Mouse (Mus musculus): ENCODE data around the gene Eipr1. TPM values are rescaled to one million over a fixed set of nuclear protein-coding genes. Genes with fewer than 3 reads are reported as not detected.
A peak's percentile ranks its signal among the peaks of the same experiment; 100 is the strongest.
"Not testable (repeated sequence)": the region's sequence is repeated elsewhere in the genome, so short reads cannot be mapped to it uniquely, and the experiment has no call there.

The Eipr1 gene
- total and polyA plus RNA-seq, 2 experiments from 2014 or later: 60.8 to 66.6 TPM

DNA sequence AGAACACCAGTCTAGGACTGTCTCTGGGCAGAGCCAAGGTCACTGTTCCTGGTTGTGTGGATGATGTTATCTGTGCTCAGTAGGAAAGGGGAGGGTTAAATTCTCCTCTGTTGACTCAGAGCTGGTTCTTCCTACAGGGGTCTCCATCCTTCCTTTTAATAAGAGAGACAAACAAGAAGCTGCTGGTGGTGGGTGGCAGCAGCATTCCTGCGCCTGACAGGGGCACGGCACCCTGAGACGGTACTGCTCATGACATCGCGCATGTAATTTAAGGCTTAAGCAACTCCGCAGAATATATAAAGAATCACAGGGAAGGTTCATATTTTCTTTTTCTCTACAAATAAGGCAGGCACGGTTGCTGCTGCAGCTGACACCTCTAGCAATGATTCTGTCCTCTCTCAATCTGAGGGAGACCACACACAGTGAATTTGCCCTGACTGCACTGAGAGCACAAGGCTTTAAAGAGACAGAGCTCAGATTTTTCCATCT lies 155.2 kb downstream of the Eipr1 start:
- no peak overlapping the region for H3K4me2 ChIP-seq (ENCODE audit: low read depth)
- ATAC-seq: peak; percentile 78
- H3K27ac ChIP-seq (ENCODE audit: low read depth, low read length): peak overlapping the region; percentile 62
- no peaks in the 10 kb centered on the region for H3K36me3 ChIP-seq (ENCODE audit: insufficient read depth)
- H3K4me1 ChIP-seq (ENCODE audit: insufficient read depth): peaks cover 9% of the 10 kb centered on the region; the same call in 1 of the 2 replicates
- no peaks in the 10 kb centered on the region for H3K9me3 ChIP-seq (ENCODE audit: low read length)
- 22% methylated on average over 7 of the region's 7 CpGs for WGBS
- peak; percentile 31 for TF ChIP-seq CTCF (IDR thresholded peaks at IDR 0.05; ENCODE audit: low read depth)
- H3K4me3 ChIP-seq (ENCODE audit: low read depth, low read length): no peak overlapping the region
- DNase-seq: peak; percentile 59
- H3K9ac ChIP-seq: peak overlapping the region; percentile 33; the same call in 1 of the 2 replicates
- no peaks in the 10 kb centered on the region for H3K27me3 ChIP-seq (ENCODE audit: insufficient read depth, low read length)

- Histone ChIP-seq H3K4me3 (ENCODE audit: low read depth, low read length) (no peak overlapping the region), H3K36me3 (ENCODE audit: insufficient read depth) (no peaks in the 10 kb centered on the region), H3K4me2 (ENCODE audit: low read depth) (no peak overlapping the region), H3K27ac (ENCODE audit: low read depth, low read length) (no peak overlapping the region), H3K9me3 (ENCODE audit: low read length) (no peaks in the 10 kb centered on the region), H3K4me1 (ENCODE audit: insufficient read depth) (peaks cover 9% of the 10 kb centered on the region; the same call in 1 of the 2 replicates), H3K9ac (no peak overlapping the region), H3K27me3 (ENCODE audit: insufficient read depth, low read length) (no peaks in the 10 kb centered on the region)
- DNase-seq: no peak
- 35% methylated on average over 9 of the region's 9 CpGs for WGBS
- TF ChIP-seq CTCF (IDR thresholded peaks at IDR 0.05; ENCODE audit: low read depth): no peak
- no peak for ATAC-seq
Measured at GRCm38 (mm10) chr12:28907814-28908213, 156.2 kb downstream of the Eipr1 start.

- Histone ChIP-seq H3K9me3 (ENCODE audit: low read length) (no peaks in the 10 kb centered on the region), H3K27ac (ENCODE audit: low read depth, low read length) (no peak overlapping the region), H3K4me2 (ENCODE audit: low read depth) (no peak overlapping the region), H3K27me3 (ENCODE audit: insufficient read depth, low read length) (no peaks in the 10 kb centered on the region), H3K4me3 (ENCODE audit: low read depth, low read length) (no peak overlapping the region), H3K36me3 (ENCODE audit: insufficient read depth) (no peaks in the 10 kb centered on the region), H3K4me1 (ENCODE audit: insufficient read depth) (peaks cover 9% of the 10 kb centered on the region; the same call in 1 of the 2 replicates), H3K9ac (no peak overlapping the region)
- TF ChIP-seq CTCF (IDR thresholded peaks at IDR 0.05; ENCODE audit: low read depth): no peak
- DNase-seq (no peak), ATAC-seq (peak; percentile 24; the same call in 1 of the 2 replicates)
- 80% methylated on average over 5 of the region's 5 CpGs for WGBS
Measured at GRCm38 (mm10) chr12:28909851-28910250, 158.2 kb downstream of the Eipr1 start.

- Histone ChIP-seq H3K4me3 (ENCODE audit: low read depth, low read length) (no peak overlapping the region), H3K36me3 (ENCODE audit: insufficient read depth) (no peaks in the 10 kb centered on the region), H3K4me2 (ENCODE audit: low read depth) (no peak overlapping the region), H3K9me3 (ENCODE audit: low read length) (no peaks in the 10 kb centered on the region), H3K4me1 (ENCODE audit: insufficient read depth) (peaks cover 9% of the 10 kb centered on the region; the same call in 1 of the 2 replicates), H3K27ac (ENCODE audit: low read depth, low read length) (no peak overlapping the region), H3K27me3 (ENCODE audit: insufficient read depth, low read length) (no peaks in the 10 kb centered on the region), H3K9ac (no peak overlapping the region)
- no peak for DNase-seq
- WGBS: 53% methylated on average over 8 of the region's 8 CpGs
- no peak for ATAC-seq
- TF ChIP-seq CTCF (IDR thresholded peaks at IDR 0.05; ENCODE audit: low read depth): no peak
Measured at GRCm38 (mm10) chr12:28910568-28910967, 159.0 kb downstream of the Eipr1 start.

DNA sequence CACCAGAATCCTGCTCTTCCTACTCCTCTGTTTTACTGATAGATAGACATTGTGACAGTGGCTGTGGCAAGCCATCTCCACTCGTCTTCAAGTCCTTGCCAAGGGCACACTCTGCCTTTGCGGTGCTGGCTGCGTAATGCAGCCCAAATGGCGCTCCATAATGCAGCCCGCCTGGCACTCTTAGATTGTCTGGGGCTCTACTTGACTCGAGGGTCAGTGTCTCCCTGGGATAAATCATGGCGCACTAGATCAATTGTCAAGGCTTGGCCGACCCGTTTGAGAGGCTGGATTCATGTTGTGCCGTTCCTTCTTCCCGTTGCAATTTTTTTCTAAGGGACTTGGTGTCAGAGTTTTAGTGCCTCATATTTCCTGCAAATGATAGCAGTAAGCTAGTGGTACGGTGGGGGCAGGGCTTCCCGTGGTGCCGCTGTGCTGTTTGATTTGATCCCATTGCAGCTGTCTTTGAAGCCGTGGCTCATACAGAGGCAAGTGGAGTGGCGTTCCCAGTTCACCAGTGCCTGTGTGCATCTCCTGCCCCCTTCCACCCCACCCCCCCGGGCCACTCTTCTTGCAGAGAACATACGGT lies 160.8 kb downstream of the Eipr1 start:
- WGBS: 70% methylated on average over 18 of the region's 18 CpGs
- no peak overlapping the region for H3K4me3 ChIP-seq (ENCODE audit: low read depth, low read length)
- ATAC-seq: no peak
- H3K9me3 ChIP-seq (ENCODE audit: low read length): no peaks in the 10 kb centered on the region
- H3K9ac ChIP-seq: no peak overlapping the region
- no peaks in the 10 kb centered on the region for H3K4me1 ChIP-seq (ENCODE audit: insufficient read depth)
- no peak overlapping the region for H3K4me2 ChIP-seq (ENCODE audit: low read depth)
- H3K27me3 ChIP-seq (ENCODE audit: insufficient read depth, low read length): no peaks in the 10 kb centered on the region
- no peaks in the 10 kb centered on the region for H3K36me3 ChIP-seq (ENCODE audit: insufficient read depth)
- no peak overlapping the region for H3K27ac ChIP-seq (ENCODE audit: low read depth, low read length)
- no peak for DNase-seq
- no peak for TF ChIP-seq CTCF (IDR thresholded peaks at IDR 0.05; ENCODE audit: low read depth)

GRCm38 (mm10) chr12:28913099-28913498 lies 161.5 kb downstream of the Eipr1 start:
- H3K27ac ChIP-seq (ENCODE audit: low read depth, low read length): no peak overlapping the region
- H3K4me1 ChIP-seq (ENCODE audit: insufficient read depth): no peaks in the 10 kb centered on the region
- no peak overlapping the region for H3K4me2 ChIP-seq (ENCODE audit: low read depth)
- no peaks in the 10 kb centered on the region for H3K27me3 ChIP-seq (ENCODE audit: insufficient read depth, low read length)
- no peak overlapping the region for H3K9ac ChIP-seq
- H3K36me3 ChIP-seq (ENCODE audit: insufficient read depth): no peaks in the 10 kb centered on the region
- no peak for DNase-seq
- no peak for ATAC-seq
- no peaks in the 10 kb centered on the region for H3K9me3 ChIP-seq (ENCODE audit: low read length)
- no peak overlapping the region for H3K4me3 ChIP-seq (ENCODE audit: low read depth, low read length)
- no peak for TF ChIP-seq CTCF (IDR thresholded peaks at IDR 0.05; ENCODE audit: low read depth)
- 65% methylated on average over 3 of the region's 3 CpGs for WGBS

- ATAC-seq; H3K9ac ChIP-seq; H3K9me3 ChIP-seq (ENCODE audit: low read length); H3K4me2 ChIP-seq (ENCODE audit: low read depth); H3K27ac ChIP-seq (ENCODE audit: low read depth, low read length); H3K27me3 ChIP-seq (ENCODE audit: insufficient read depth, low read length); H3K4me3 ChIP-seq (ENCODE audit: low read depth, low read length); H3K36me3 ChIP-seq (ENCODE audit: insufficient read depth); DNase-seq; H3K4me1 ChIP-seq (ENCODE audit: insufficient read depth): not testable (repeated sequence)
- WGBS: 93% methylated on average over 1 of the region's 1 CpGs
Measured at GRCm38 (mm10) chr12:28914056-28914455, 162.5 kb downstream of the Eipr1 start.

Other genes with a start within 250 kb of the Eipr1 start
- gene Dcdc2c, start 199.4 kb upstream of the Eipr1 start, total RNA-seq (2014; rRNA removed): not detected in 2 replicates
- gene Dcdc2c, start 199.4 kb upstream of the Eipr1 start, polyA plus RNA-seq (2015; fragmentation: Nextera tagmentation; extraction: Ambion mirVana): 0.09 TPM in 1 of 2 replicates, not detected in the other
- gene Allc, start 169.3 kb upstream of the Eipr1 start, total RNA-seq (2014; rRNA removed): 0.29 TPM in 1 of 2 replicates, not detected in the other
- gene Allc, start 169.3 kb upstream of the Eipr1 start, polyA plus RNA-seq (2015; fragmentation: Nextera tagmentation; extraction: Ambion mirVana): 0.14 and 0.17 TPM in 2 replicates
- 0.48 and 0.62 TPM in 2 replicates for gene Colec11, start 128.4 kb upstream of the Eipr1 start, total RNA-seq (2014; rRNA removed)
- gene Colec11, start 128.4 kb upstream of the Eipr1 start, polyA plus RNA-seq (2015; fragmentation: Nextera tagmentation; extraction: Ambion mirVana): 0.39 and 1.1 TPM in 2 replicates
- 1,274 and 1,982 TPM in 2 replicates for gene Rps7, start 115.8 kb upstream of the Eipr1 start, total RNA-seq (2014; rRNA removed)
- gene Rps7, start 115.8 kb upstream of the Eipr1 start, polyA plus RNA-seq (2015; fragmentation: Nextera tagmentation; extraction: Ambion mirVana): 605 and 756 TPM in 2 replicates
- 13.7 and 18.5 TPM in 2 replicates for gene Rnaseh1, start 102.2 kb upstream of the Eipr1 start, total RNA-seq (2014; rRNA removed)
- 12.3 and 13.3 TPM in 2 replicates for gene Rnaseh1, start 102.2 kb upstream of the Eipr1 start, polyA plus RNA-seq (2015; fragmentation: Nextera tagmentation; extraction: Ambion mirVana)
- gene Adi1, start 76.6 kb upstream of the Eipr1 start, total RNA-seq (2014; rRNA removed): 5.1 and 9.4 TPM in 2 replicates
- 24.7 and 27.9 TPM in 2 replicates for gene Adi1, start 76.6 kb upstream of the Eipr1 start, polyA plus RNA-seq (2015; fragmentation: Nextera tagmentation; extraction: Ambion mirVana)
- gene Trappc12, start 1.3 kb upstream of the Eipr1 start, total RNA-seq (2014; rRNA removed): 49.1 and 55.6 TPM in 2 replicates
- 32.0 and 37.8 TPM in 2 replicates for gene Trappc12, start 1.3 kb upstream of the Eipr1 start, polyA plus RNA-seq (2015; fragmentation: Nextera tagmentation; extraction: Ambion mirVana)